Mouse (Mus musculus) limb, embryonic 15.5 days (tissue): Measurements from ENCODE around the gene Dmxl2. TPM values are rescaled to one million over a fixed set of nuclear protein-coding genes. Genes with fewer than 3 reads are reported as not detected.

Experiments
- ATAC-seq: fragments of 200-750 bp; cut with Nextera tagmentation; 2 replicates; pipeline ENCODE4 v1.8.0; 2017; ENCODE audit warnings: low read depth, moderate TSS enrichment; ENCODE audit not compliant: insufficient number of reproducible peaks, low FRiP score, low TSS enrichment
- H3K27ac ChIP-seq: fragments of 300-500 bp; sonication (generic); 2 replicates; pipeline ENCODE4 v1.5.1; 2015; ENCODE audit warnings: moderate library complexity, mild to moderate bottlenecking, inconsistent platforms
- H3K27me3 ChIP-seq: fragments of 300-500 bp; sonication (generic); 2 replicates; pipeline ENCODE4 v1.6.1; 2015; ENCODE audit warnings: inconsistent platforms
- H3K36me3 ChIP-seq: fragments of 300-500 bp; sonication (generic); 2 replicates; pipeline ENCODE4 v1.6.1; 2015; ENCODE audit warnings: inconsistent platforms
- H3K4me1 ChIP-seq: fragments of 300-500 bp; sonication (generic); 2 replicates; pipeline ENCODE4 v1.6.1; 2015; ENCODE audit warnings: inconsistent platforms
- H3K4me2 ChIP-seq: fragments of 300-500 bp; sonication (generic); 2 replicates; pipeline ENCODE4 v1.6.1; 2015; ENCODE audit warnings: mild to moderate bottlenecking, inconsistent platforms
- H3K4me3 ChIP-seq: fragments of 300-500 bp; sonication (generic); 2 replicates; pipeline ENCODE4 v1.5.1; 2015; ENCODE audit warnings: mild to moderate bottlenecking, inconsistent platforms
- H3K9ac ChIP-seq: fragments of 300-500 bp; sonication (generic); 2 replicates; pipeline ENCODE4 v1.6.1; 2015; ENCODE audit warnings: inconsistent platforms
- H3K9me3 ChIP-seq: fragments of 300-500 bp; sonication (generic); 2 replicates; pipeline ENCODE4 v1.6.1; 2016; ENCODE audit warnings: inconsistent platforms
- WGBS: fragments of 180-500 bp; shearing (Covaris S2); methylation state at CpG from one replicate; pipeline ENCODE4 v1.1.7; 2015; 5-methylcytosine and 5-hydroxymethylcytosine counted together
- polyA plus RNA-seq: library from polyadenylated mRNA; unstranded; fragments of >200 nt; fragmentation: Nextera tagmentation; extraction: Ambion mirVana; gene quantifications from 2 replicates; pipeline ENCODE4 v1.2.1, GENCODE M21; 2015

Dmxl2 gene
- 3.4 and 4.3 TPM in 2 replicates for polyA plus RNA-seq

- peak within 1 kb of the TSS; percentile 77 for H3K4me3 ChIP-seq
- peaks cover 8% of the 10 kb centered on the region for H3K4me1 ChIP-seq
- no peaks in the 10 kb centered on the region for H3K36me3 ChIP-seq
- H3K27me3 ChIP-seq = peaks cover 14% of the 10 kb centered on the region
- peak within 1 kb of the TSS; percentile 52 for H3K9ac ChIP-seq
- no peaks in the 10 kb centered on the region for H3K9me3 ChIP-seq
- ATAC-seq = peak; percentile 86
- peak within 1 kb of the TSS; percentile 99 for H3K4me2 ChIP-seq
- WGBS = under 1% methylated on average over 90 of the region's 99 CpGs
- H3K27ac ChIP-seq = peak within 1 kb of the TSS; percentile 50; the same call in 1 of the 2 replicates
Observed at GRCm38 (mm10) chr9:54501453-54502110, at the start of gene Dmxl2. Gene Dmxl2, minus strand, starts transcription at chr9:54501626.

- Histone ChIP-seq H3K36me3 (no peaks in the 10 kb centered on the region; the same call in 1 of the 2 replicates), H3K9me3 (no peaks in the 10 kb centered on the region), H3K4me3 (no peak overlapping the region), H3K4me2 (no peak overlapping the region), H3K9ac (no peak overlapping the region), H3K27ac (no peak overlapping the region), H3K4me1 (no peaks in the 10 kb centered on the region), H3K27me3 (no peaks in the 10 kb centered on the region)
- ATAC-seq = no peak
- WGBS = 87% methylated on average over 6 of the region's 6 CpGs
Observed at GRCm38 (mm10) chr9:54549433-54549832, 48.0 kb upstream of the Dmxl2 start.

GRCm38 (mm10) chr9:54547536-54547935 is 46.1 kb upstream of the Dmxl2 start:
- Histone ChIP-seq H3K9me3 (no peaks in the 10 kb centered on the region), H3K27me3 (no peaks in the 10 kb centered on the region), H3K4me2 (no peak overlapping the region), H3K36me3 (no peaks in the 10 kb centered on the region; the same call in 1 of the 2 replicates), H3K4me1 (no peaks in the 10 kb centered on the region), H3K27ac (no peak overlapping the region), H3K9ac (no peak overlapping the region), H3K4me3 (no peak overlapping the region)
- 19% methylated on average over 5 of the region's 5 CpGs for WGBS
- ATAC-seq = no peak

- no peak for ATAC-seq
- Histone ChIP-seq H3K27ac (no peak overlapping the region), H3K4me3 (no peak overlapping the region), H3K4me2 (no peak overlapping the region), H3K9ac (no peak overlapping the region), H3K9me3 (no peaks in the 10 kb centered on the region), H3K36me3 (no peaks in the 10 kb centered on the region; the same call in 1 of the 2 replicates), H3K4me1 (no peaks in the 10 kb centered on the region), H3K27me3 (no peaks in the 10 kb centered on the region)
- WGBS = 89% methylated on average over 4 of the region's 4 CpGs
Observed at GRCm38 (mm10) chr9:54544954-54545315, 43.5 kb upstream of the Dmxl2 start.

- H3K4me2 ChIP-seq = no peak overlapping the region
- H3K27me3 ChIP-seq = no peaks in the 10 kb centered on the region
Observed at GRCm38 (mm10) chr9:54544212-54544953, 43.0 kb upstream of the Dmxl2 start.

GRCm38 (mm10) chr9:54540801-54541200 is 39.4 kb upstream of the Dmxl2 start:
- Histone ChIP-seq H3K9me3 (no peaks in the 10 kb centered on the region), H3K9ac (no peak overlapping the region), H3K36me3 (no peaks in the 10 kb centered on the region), H3K4me2 (no peak overlapping the region), H3K4me3 (no peak overlapping the region), H3K27me3 (no peaks in the 10 kb centered on the region), H3K27ac (no peak overlapping the region), H3K4me1 (no peaks in the 10 kb centered on the region)
- WGBS = 68% methylated on average over 5 of the region's 5 CpGs
- ATAC-seq = no peak

More at GRCm38 (mm10) chr9:54544212-54544953, 43.0 kb upstream of the Dmxl2 start:
- Histone ChIP-seq H3K27ac (no peak overlapping the region), H3K4me1 (no peaks in the 10 kb centered on the region), H3K9ac (no peak overlapping the region), H3K4me3 (no peak overlapping the region), H3K9me3 (no peaks in the 10 kb centered on the region), H3K36me3 (no peaks in the 10 kb centered on the region; the same call in 1 of the 2 replicates)
- WGBS = 80% methylated on average over 9 of the region's 9 CpGs
- ATAC-seq = no peak

- Histone ChIP-seq H3K4me2 (no peak within 1 kb of the TSS), H3K27me3 (no peaks in the 10 kb centered on the region), H3K27ac (no peak within 1 kb of the TSS), H3K9ac (no peak within 1 kb of the TSS), H3K4me3 (no peak within 1 kb of the TSS), H3K36me3 (no peaks in the 10 kb centered on the region), H3K9me3 (no peaks in the 10 kb centered on the region), H3K4me1 (0 out of 2 replicates have a peak, but pooled peaks cover 6% of the 10 kb centered on the region)
- WGBS = 91% methylated on average over 14 of the region's 14 CpGs
- ATAC-seq = no peak
Observed at GRCm38 (mm10) chr9:54538684-54539083, 37.3 kb upstream of the Dmxl2 start, which contains the start of gene Sh2d7. Gene Sh2d7, plus strand, starts transcription at chr9:54538984.

GRCm38 (mm10) chr9:54538244-54538643 is 36.8 kb upstream of the Dmxl2 start:
- Histone ChIP-seq H3K4me2 (no peak overlapping the region), H3K36me3 (no peaks in the 10 kb centered on the region), H3K4me1 (0 out of 2 replicates have a peak, but pooled peaks cover 6% of the 10 kb centered on the region), H3K27ac (no peak overlapping the region), H3K27me3 (no peaks in the 10 kb centered on the region), H3K4me3 (no peak overlapping the region), H3K9me3 (no peaks in the 10 kb centered on the region), H3K9ac (no peak overlapping the region)
- WGBS = 92% methylated on average over 3 of the region's 3 CpGs
- no peak for ATAC-seq

GRCm38 (mm10) chr9:54537480-54537879 is 36.1 kb upstream of the Dmxl2 start:
- Histone ChIP-seq H3K27ac (no peak overlapping the region), H3K9me3 (no peaks in the 10 kb centered on the region), H3K9ac (no peak overlapping the region), H3K27me3 (no peaks in the 10 kb centered on the region), H3K4me3 (no peak overlapping the region), H3K4me2 (no peak overlapping the region), H3K36me3 (no peaks in the 10 kb centered on the region), H3K4me1 (0 out of 2 replicates have a peak, but pooled peaks cover 6% of the 10 kb centered on the region)
- ATAC-seq = no peak
- 78% methylated on average over 3 of the region's 3 CpGs for WGBS

- H3K9ac ChIP-seq = no peak overlapping the region
- no peak overlapping the region for H3K4me2 ChIP-seq
- H3K4me3 ChIP-seq = no peak overlapping the region
- no peaks in the 10 kb centered on the region for H3K9me3 ChIP-seq
- ATAC-seq = no peak
- no peaks in the 10 kb centered on the region for H3K36me3 ChIP-seq
- H3K27ac ChIP-seq = no peak overlapping the region
- 0 out of 2 replicates have a peak, but pooled peaks cover 6% of the 10 kb centered on the region for H3K4me1 ChIP-seq
- H3K27me3 ChIP-seq = no peaks in the 10 kb centered on the region
- WGBS = 49% methylated on average over 4 of the region's 4 CpGs
Observed at GRCm38 (mm10) chr9:54537030-54537429, 35.6 kb upstream of the Dmxl2 start.

- 76% methylated on average over 7 of the region's 7 CpGs for WGBS
Observed at GRCm38 (mm10) chr9:54536236-54536635, 34.8 kb upstream of the Dmxl2 start.

GRCm38 (mm10) chr9:54533975-54534374 is 32.5 kb upstream of the Dmxl2 start:
- no peak for ATAC-seq
- H3K4me2 ChIP-seq = no peak overlapping the region
- H3K4me3 ChIP-seq = no peak overlapping the region
- H3K27me3 ChIP-seq = no peaks in the 10 kb centered on the region
- no peak overlapping the region for H3K9ac ChIP-seq
- H3K36me3 ChIP-seq = no peaks in the 10 kb centered on the region
- WGBS = 57% methylated on average over 5 of the region's 5 CpGs
- no peaks in the 10 kb centered on the region for H3K9me3 ChIP-seq
- 0 out of 2 replicates have a peak, but pooled peaks cover 6% of the 10 kb centered on the region for H3K4me1 ChIP-seq
- H3K27ac ChIP-seq = no peak overlapping the region

More at GRCm38 (mm10) chr9:54536236-54536635, 34.8 kb upstream of the Dmxl2 start:
- H3K4me3 ChIP-seq = no peak overlapping the region
- H3K4me2 ChIP-seq = no peak overlapping the region
- no peak overlapping the region for H3K9ac ChIP-seq
- 0 out of 2 replicates have a peak, but pooled peaks cover 6% of the 10 kb centered on the region for H3K4me1 ChIP-seq
- no peaks in the 10 kb centered on the region for H3K27me3 ChIP-seq
- H3K9me3 ChIP-seq = no peaks in the 10 kb centered on the region
- no peak for ATAC-seq
- no peak overlapping the region for H3K27ac ChIP-seq
- H3K36me3 ChIP-seq = no peaks in the 10 kb centered on the region
